Mouse (Mus musculus) embryonic facial prominence, embryonic 11.5 days (tissue): ENCODE data around the gene Ipo11. TPM values are rescaled to one million over a fixed set of nuclear protein-coding genes. Genes with fewer than 3 reads are reported as not detected.

Experiments
- ATAC-seq: fragments of 200-750 bp; cut with Nextera tagmentation; replicated peaks from 2 replicates; pipeline ENCODE4 v1.8.0; 2017; ENCODE audit warnings: low read depth; ENCODE audit not compliant: insufficient number of reproducible peaks, low FRiP score, low TSS enrichment
- DNase-seq: peaks from one replicate; pipeline ENCODE4 v3.0.0-alpha.2; 2015; ENCODE audit warnings: low spot score
- H3K27ac ChIP-seq: fragments of 300-500 bp; sonication (generic); replicated peaks from 2 replicates; pipeline ENCODE4 v1.5.1; 2014; ENCODE audit warnings: mild to moderate bottlenecking, low read depth, low read length, control low read depth
- H3K27me3 ChIP-seq: fragments of 300-500 bp; sonication (generic); 2 replicates; pipeline ENCODE4 v1.6.1; 2014; ENCODE audit warnings: mild to moderate bottlenecking, low read length, moderate library complexity, mixed read lengths; ENCODE audit not compliant: control insufficient read depth, insufficient read depth
- H3K36me3 ChIP-seq: fragments of 300-500 bp; sonication (generic); replicated peaks from 2 replicates; pipeline ENCODE4 v1.6.1; 2014; ENCODE audit warnings: low read depth, mild to moderate bottlenecking, low read length, moderate library complexity, mixed read lengths; ENCODE audit not compliant: control insufficient read depth, insufficient read depth
- H3K4me1 ChIP-seq: fragments of 300-500 bp; sonication (generic); 2 replicates; pipeline ENCODE4 v1.6.1; 2014; ENCODE audit warnings: low read length, mixed read lengths; ENCODE audit not compliant: control insufficient read depth, insufficient read depth
- H3K4me2 ChIP-seq: fragments of 300-500 bp; sonication (generic); 2 replicates; pipeline ENCODE4 v1.6.1; 2014; ENCODE audit warnings: low read depth, mild to moderate bottlenecking, control low read depth, low read length, moderate library complexity
- H3K4me3 ChIP-seq: fragments of 300-500 bp; sonication (generic); 2 replicates; pipeline ENCODE4 v1.5.1; 2014; ENCODE audit warnings: low read depth, low read length, control low read depth
- H3K9ac ChIP-seq: fragments of 300-500 bp; sonication (generic); replicated peaks from 2 replicates; pipeline ENCODE4 v1.6.1; 2014; ENCODE audit warnings: mild to moderate bottlenecking, control low read depth, low read length
- H3K9me3 ChIP-seq: fragments of 300-500 bp; sonication (generic); replicated peaks from 2 replicates; pipeline ENCODE4 v1.6.1; 2016; ENCODE audit warnings: mild to moderate bottlenecking, low read length, inconsistent platforms, mixed read lengths; ENCODE audit not compliant: control insufficient read depth
- WGBS: fragments of 180-500 bp; shearing (Covaris S2); extraction: QIAGEN DNeasy Blood & Tissue Kit; methylation state at CpG from one replicate; pipeline ENCODE4 v1.1.7; 2014; 5-methylcytosine and 5-hydroxymethylcytosine counted together
- polyA plus RNA-seq: library from polyadenylated mRNA; unstranded; fragments of >200 nt; fragmentation: Nextera tagmentation; extraction: Ambion mirVana; gene quantifications from 2 replicates; pipeline ENCODE4 v1.2.1, GENCODE M21; 2014

The Ipo11 gene
- polyA plus RNA-seq, 1 experiment from 2014 or later = 77.3 TPM

DNA sequence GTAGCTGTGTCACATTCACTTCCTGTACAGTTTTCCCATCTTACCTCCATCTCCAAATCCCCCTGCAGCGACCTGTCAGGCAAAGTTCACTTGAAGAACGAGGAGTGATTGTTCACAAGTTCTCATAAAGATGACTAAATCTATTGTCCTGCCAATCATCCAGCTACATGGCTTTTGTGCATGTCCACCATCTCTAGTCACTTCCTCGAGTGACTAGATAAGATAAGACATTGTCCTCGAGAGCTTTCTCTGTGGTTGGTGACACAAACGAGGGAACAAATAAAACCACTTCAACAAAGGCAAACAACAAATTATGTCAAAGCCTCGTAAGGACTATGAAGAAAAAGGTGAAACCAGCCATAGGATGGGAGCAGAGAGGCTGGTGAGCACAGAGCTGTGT, 191.6 kb downstream of the Ipo11 start:
- H3K9ac ChIP-seq = no peak overlapping the region
- no peaks in the 10 kb centered on the region for H3K9me3 ChIP-seq
- H3K27ac ChIP-seq = no peak overlapping the region
- H3K4me3 ChIP-seq = no peak overlapping the region
- WGBS = 68% methylated on average over 6 of the region's 6 CpGs
- DNase-seq = no peak
- ATAC-seq = no peak
- H3K27me3 ChIP-seq = no peaks in the 10 kb centered on the region
- H3K4me2 ChIP-seq = no peak overlapping the region
- no peaks in the 10 kb centered on the region for H3K36me3 ChIP-seq
- no peaks in the 10 kb centered on the region for H3K4me1 ChIP-seq

Other genes starting within 250 kb of the Ipo11 start
- 49.4 and 57.7 TPM in 2 replicates for gene Dimt1, start 10.2 kb upstream of the Ipo11 start, polyA plus RNA-seq
- gene Kif2a, start 85.2 kb upstream of the Ipo11 start, polyA plus RNA-seq = 25.7 and 28.6 TPM in 2 replicates